Mouse (Mus musculus): ENCODE results near the gene Gpr31b. TPM values are rescaled to one million over a fixed set of nuclear protein-coding genes. Genes with fewer than 3 reads are reported as not detected.

Gene Gpr31b
- total RNA-seq, 4 experiments from 2014 or later: 0.42 TPM; not detected in 3

Other genes with a start within 250 kb of the Gpr31b start
- gene Mas1, start 184.2 kb downstream of the Gpr31b start, total RNA-seq (2022): 10 to 100 TPM; 27.0 to 33.2 (median 27.9) TPM
- gene Mrgprh, start 176.3 kb downstream of the Gpr31b start, total RNA-seq (2022): under 1 TPM in 3 of 4 experiments, not detected in 1; 0.33 to 0.68 (median 0.39) TPM
- gene Pnldc1, start 142.1 kb downstream of the Gpr31b start, total RNA-seq (2022): 1 to 10 TPM; 1.5 to 2.9 (median 2.0) TPM
- 100 to 1,000 TPM; 209 to 229 (median 211) TPM for gene Tcp1, start 136.6 kb downstream of the Gpr31b start, total RNA-seq (2022)
- gene Mrpl18, start 136.0 kb downstream of the Gpr31b start, total RNA-seq (2022): 10 to 100 TPM; 54.3 to 65.1 (median 61.2) TPM
- gene Acat3, start 111.7 kb downstream of the Gpr31b start, total RNA-seq (2022): 1 to 10 TPM; 5.4 to 6.9 (median 6.2) TPM
- gene Acat2, start 91.5 kb downstream of the Gpr31b start, total RNA-seq (2022): 10 to 100 TPM; 66.3 to 83.6 (median 76.6) TPM
- gene Wtap, start 58.1 kb downstream of the Gpr31b start, total RNA-seq (2022): 10 to 100 TPM; 51.8 to 58.0 (median 54.8) TPM
- 100 to 1,000 TPM; 253 to 266 (median 261) TPM for gene Sod2, start 45.5 kb downstream of the Gpr31b start, total RNA-seq (2022)
- under 1 TPM; 0.34 to 0.93 (median 0.69) TPM for gene Tcp10b, start 8.8 kb upstream of the Gpr31b start, total RNA-seq (2022)
- under 1 TPM in 1 of 4 experiments, not detected in 3; 0.17 TPM for gene Unc93a, start 79.5 kb upstream of the Gpr31b start, total RNA-seq (2022)
- gene Smok2a, start 168.9 kb upstream of the Gpr31b start, total RNA-seq (2022): not detected
- gene Smok2b, start 178.0 kb upstream of the Gpr31b start, total RNA-seq (2022): not detected